Mouse (Mus musculus) midbrain, embryonic 11.5 days (tissue): Measurements from ENCODE around the gene Tmc3. TPM values are rescaled to one million over a fixed set of nuclear protein-coding genes. Genes with fewer than 3 reads are reported as not detected.

Experiments
- ATAC-seq: fragments of 200-750 bp; cut with Nextera tagmentation; 2 replicates; pipeline ENCODE4 v1.8.0; 2017; ENCODE audit warnings: moderate TSS enrichment, moderate library complexity; ENCODE audit not compliant: low FRiP score
- DNase-seq: peaks from one replicate; pipeline ENCODE4 v3.0.0; 2015; ENCODE audit warnings: low spot score; ENCODE audit errors: missing footprints
- H3K27ac ChIP-seq: fragments of 300-500 bp; sonication (generic); 2 replicates; pipeline ENCODE4 v1.5.1; 2014; ENCODE audit warnings: low read depth, low read length
- H3K27me3 ChIP-seq: fragments of 300-500 bp; sonication (generic); 2 replicates; pipeline ENCODE4 v1.6.1; 2014; ENCODE audit warnings: mild to moderate bottlenecking, low read length, moderate library complexity, mixed read lengths; ENCODE audit not compliant: control insufficient read depth, insufficient read depth
- H3K36me3 ChIP-seq: fragments of 300-500 bp; sonication (generic); 2 replicates; pipeline ENCODE4 v1.6.1; 2014; ENCODE audit warnings: mild to moderate bottlenecking, low read length, moderate library complexity, mixed read lengths; ENCODE audit not compliant: control insufficient read depth, insufficient read depth
- H3K4me1 ChIP-seq: fragments of 300-500 bp; sonication (generic); 2 replicates; pipeline ENCODE4 v1.6.1; 2014; ENCODE audit warnings: low read length; ENCODE audit not compliant: control insufficient read depth, insufficient read depth
- H3K4me2 ChIP-seq: fragments of 300-500 bp; sonication (generic); 2 replicates; pipeline ENCODE4 v1.6.1; 2014; ENCODE audit warnings: mild to moderate bottlenecking, moderate library complexity
- H3K4me3 ChIP-seq: fragments of 300-500 bp; sonication (generic); 2 replicates; pipeline ENCODE4 v1.5.1; 2014; ENCODE audit warnings: low read depth, low read length
- H3K9ac ChIP-seq: fragments of 300-500 bp; sonication (generic); 2 replicates; pipeline ENCODE4 v1.6.1; 2014; ENCODE audit warnings: low read length
- H3K9me3 ChIP-seq: fragments of 300-500 bp; sonication (generic); 2 replicates; pipeline ENCODE4 v1.6.1; 2016; ENCODE audit warnings: low read length; ENCODE audit not compliant: control insufficient read depth
- whole genome bisulfite sequencing: fragments of 180-500 bp; shearing (Covaris S2); extraction: QIAGEN DNeasy Blood & Tissue Kit; methylation state at CpG from one replicate; pipeline ENCODE4 v1.1.7; 2014; 5-methylcytosine and 5-hydroxymethylcytosine counted together
- polyA plus RNA-seq: library from polyadenylated mRNA; unstranded; fragments of >200 nt; fragmentation: Nextera tagmentation; extraction: Ambion mirVana; gene quantifications from 2 replicates; pipeline ENCODE4 v1.2.1, GENCODE M21; 2014

Tmc3 gene
- polyA plus RNA-seq, 1 experiment from 2014 or later: 0.72 TPM

GRCm38 (mm10) chr7:83654938-83655630, 70.4 kb downstream of the Tmc3 start:
- H3K9me3 ChIP-seq: no peaks in the 10 kb centered on the region
- DNase-seq (peak; percentile 26), ATAC-seq (no peak)
- no peak overlapping the region for H3K4me2 ChIP-seq
- H3K27me3 ChIP-seq: no peaks in the 10 kb centered on the region
- H3K27ac ChIP-seq: no peak overlapping the region
- H3K36me3 ChIP-seq: no peaks in the 10 kb centered on the region
- H3K4me1 ChIP-seq: no peaks in the 10 kb centered on the region
- no peak overlapping the region for H3K4me3 ChIP-seq
- WGBS: 71% methylated on average over 5 of the region's 5 CpGs
- no peak overlapping the region for H3K9ac ChIP-seq

- no peaks in the 10 kb centered on the region for H3K36me3 ChIP-seq
- no peak overlapping the region for H3K9ac ChIP-seq
- no peak overlapping the region for H3K4me3 ChIP-seq
- no peaks in the 10 kb centered on the region for H3K9me3 ChIP-seq
- no peak overlapping the region for H3K27ac ChIP-seq
- WGBS: 89% methylated on average over 1 of the region's 1 CpGs
- no peak for DNase-seq
- no peak overlapping the region for H3K4me2 ChIP-seq
- no peaks in the 10 kb centered on the region for H3K27me3 ChIP-seq
- no peak for ATAC-seq
- H3K4me1 ChIP-seq: no peaks in the 10 kb centered on the region
Observed at GRCm38 (mm10) chr7:83658716-83659115, 74.0 kb downstream of the Tmc3 start.

GRCm38 (mm10) chr7:83659159-83660065, 74.7 kb downstream of the Tmc3 start:
- no peaks in the 10 kb centered on the region for H3K4me1 ChIP-seq
- H3K4me3 ChIP-seq: no peak overlapping the region
- H3K27ac ChIP-seq: no peak overlapping the region
- ATAC-seq: no peak
- no peaks in the 10 kb centered on the region for H3K36me3 ChIP-seq
- 88% methylated on average over 9 of the region's 9 CpGs for WGBS
- H3K27me3 ChIP-seq: no peaks in the 10 kb centered on the region
- no peak overlapping the region for H3K4me2 ChIP-seq
- H3K9ac ChIP-seq: no peak overlapping the region
- DNase-seq: peak; percentile 67
- H3K9me3 ChIP-seq: no peaks in the 10 kb centered on the region

GRCm38 (mm10) chr7:83660273-83660691, 75.6 kb downstream of the Tmc3 start:
- Histone ChIP-seq H3K4me3 (no peak overlapping the region), H3K9ac (no peak overlapping the region), H3K4me1 (no peaks in the 10 kb centered on the region), H3K4me2 (no peak overlapping the region), H3K36me3 (no peaks in the 10 kb centered on the region), H3K27me3 (no peaks in the 10 kb centered on the region), H3K27ac (no peak overlapping the region), H3K9me3 (no peaks in the 10 kb centered on the region)
- ATAC-seq (no peak), DNase-seq (peak; percentile 61)
- 95% methylated on average over 11 of the region's 11 CpGs for WGBS

- ATAC-seq: no peak
- no peaks in the 10 kb centered on the region for H3K4me1 ChIP-seq
- no peak overlapping the region for H3K4me2 ChIP-seq
- no peaks in the 10 kb centered on the region for H3K27me3 ChIP-seq
- H3K4me3 ChIP-seq: no peak overlapping the region
- H3K36me3 ChIP-seq: no peaks in the 10 kb centered on the region
- H3K27ac ChIP-seq: no peak overlapping the region
- no peaks in the 10 kb centered on the region for H3K9me3 ChIP-seq
- no peak for DNase-seq
- WGBS: 90% methylated on average over 10 of the region's 10 CpGs
- no peak overlapping the region for H3K9ac ChIP-seq
Observed at GRCm38 (mm10) chr7:83661031-83661430, 76.3 kb downstream of the Tmc3 start.

GRCm38 (mm10) chr7:83661763-83662162, 77.0 kb downstream of the Tmc3 start:
- H3K4me1 ChIP-seq: no peaks in the 10 kb centered on the region
- H3K4me3 ChIP-seq: no peak overlapping the region
- no peak overlapping the region for H3K27ac ChIP-seq
- no peaks in the 10 kb centered on the region for H3K36me3 ChIP-seq
- H3K9me3 ChIP-seq: no peaks in the 10 kb centered on the region
- no peak for DNase-seq
- no peak overlapping the region for H3K9ac ChIP-seq
- no peak overlapping the region for H3K4me2 ChIP-seq
- ATAC-seq: no peak
- H3K27me3 ChIP-seq: no peaks in the 10 kb centered on the region
- WGBS: 98% methylated on average over 3 of the region's 3 CpGs

- no peaks in the 10 kb centered on the region for H3K27me3 ChIP-seq
- no peak overlapping the region for H3K9ac ChIP-seq
- no peaks in the 10 kb centered on the region for H3K4me1 ChIP-seq
- no peaks in the 10 kb centered on the region for H3K9me3 ChIP-seq
- H3K27ac ChIP-seq: no peak overlapping the region
- DNase-seq (no peak), ATAC-seq (no peak)
- H3K4me2 ChIP-seq: no peak overlapping the region
- WGBS: 83% methylated on average over 6 of the region's 6 CpGs
- no peak overlapping the region for H3K4me3 ChIP-seq
- no peaks in the 10 kb centered on the region for H3K36me3 ChIP-seq
Observed at GRCm38 (mm10) chr7:83662711-83663375, 78.1 kb downstream of the Tmc3 start.

GRCm38 (mm10) chr7:83666087-83666595, 81.4 kb downstream of the Tmc3 start:
- H3K4me3 ChIP-seq: no peak overlapping the region
- no peak for ATAC-seq
- no peaks in the 10 kb centered on the region for H3K4me1 ChIP-seq
- no peak overlapping the region for H3K27ac ChIP-seq
- no peaks in the 10 kb centered on the region for H3K36me3 ChIP-seq
- H3K9me3 ChIP-seq: no peaks in the 10 kb centered on the region
- no peak overlapping the region for H3K9ac ChIP-seq
- DNase-seq: peak; percentile 65
- H3K27me3 ChIP-seq: no peaks in the 10 kb centered on the region
- no peak overlapping the region for H3K4me2 ChIP-seq
- 88% methylated on average over 4 of the region's 4 CpGs for WGBS
